In genomic region chr6:142993705-142994698, GRCm38 (mm10) we compare ENCODE assay signal across 10 mouse cellular contexts. TPM values are rescaled to one million over a fixed set of nuclear protein-coding genes. Genes with fewer than 3 reads are reported as not detected.
A peak's percentile ranks its signal among the peaks of the same experiment; 100 is the strongest.
DNase-seq lines count a peak whose midpoint lies in the region; ATAC-seq and TF ChIP-seq lines count a peak whose summit lies in the region.
"Had no signal": no experiment of that assay in that cellular context is flagged by ENCODE, and none has a peak within 500 bp of the region (broad histone marks: within the 10 kb centered on the region; RNA-seq: fewer than 3 reads in every experiment).

No protein-coding gene starts in this region.

- H3K36me3 ChIP-seq in forebrain, embryonic 11.5 days (ENCODE audit: control insufficient read depth, insufficient read depth, low read length), result no peaks in the 10 kb centered on the region
- no peaks in the 10 kb centered on the region for H3K36me3 ChIP-seq in forebrain, embryonic 15.5 days
- H3K36me3 ChIP-seq in lung, embryonic 14.5 days (ENCODE audit: insufficient read depth), result no peaks in the 10 kb centered on the region
- no peaks in the 10 kb centered on the region for H3K36me3 ChIP-seq in intestine, embryonic 16.5 days (ENCODE audit: control insufficient read depth, insufficient read depth, low read length)

- no peak overlapping the region for H3K27ac ChIP-seq in forebrain, embryonic 11.5 days (ENCODE audit: low read depth, low read length)
- H3K27ac ChIP-seq in forebrain, embryonic 15.5 days (replicated peaks), result no peak overlapping the region
- peak overlapping the region; percentile 15; the same call in 1 of the 2 replicates for H3K27ac ChIP-seq in lung, embryonic 14.5 days (ENCODE audit: low read depth)
- peak overlapping the region; percentile 11; the same call in 1 of the 2 replicates for H3K27ac ChIP-seq in intestine, embryonic 16.5 days (ENCODE audit: low read length)

- no peak overlapping the region for H3K4me2 ChIP-seq in forebrain, embryonic 11.5 days (ENCODE audit: low read depth, low read length, severe bottlenecking)
- no peak overlapping the region for H3K4me2 ChIP-seq in forebrain, embryonic 15.5 days (replicated peaks)
- H3K4me2 ChIP-seq in lung, embryonic 14.5 days, result no peak overlapping the region
- 0 out of 2 replicates have a peak overlapping the region, but pooled peaks have one; percentile 22 for H3K4me2 ChIP-seq in intestine, embryonic 16.5 days (ENCODE audit: low read depth, low read length)

- H3K9me3 ChIP-seq in forebrain, embryonic 11.5 days (ENCODE audit: control insufficient read depth, low read length), result no peaks in the 10 kb centered on the region
- no peaks in the 10 kb centered on the region for H3K9me3 ChIP-seq in forebrain, embryonic 15.5 days
- H3K9me3 ChIP-seq in lung, embryonic 14.5 days (ENCODE audit: low read depth, low read length), result no peaks in the 10 kb centered on the region
- H3K9me3 ChIP-seq in intestine, embryonic 16.5 days (ENCODE audit: control insufficient read depth, low read length), result no peaks in the 10 kb centered on the region

- TF ChIP-seq CTCF in lung, embryonic 14.5 days (IDR thresholded peaks at IDR 0.05; ENCODE audit: low read depth), result no peak

- 0 out of 2 replicates have a peak, but pooled peaks have one; percentile 22 for ATAC-seq in forebrain, embryonic 11.5 days (replicated peaks; ENCODE audit: low FRiP score)
- ATAC-seq in forebrain, embryonic 15.5 days (replicated peaks), result no peak
- ATAC-seq in lung, embryonic 14.5 days (ENCODE audit: insufficient read depth), result peak; percentile 26; the same call in 1 of the 2 replicates
- peak; percentile 55 for ATAC-seq in intestine, embryonic 16.5 days
- ATAC-seq: lung, postnatal 0 days had no signal

- no peaks in the 10 kb centered on the region; the same call in 1 of the 2 replicates for H3K4me1 ChIP-seq in forebrain, embryonic 11.5 days (replicated peaks; ENCODE audit: control insufficient read depth, insufficient read depth, low read length)
- H3K4me1 ChIP-seq in forebrain, embryonic 15.5 days, result peaks cover 11% of the 10 kb centered on the region
- H3K4me1 ChIP-seq in lung, embryonic 14.5 days (ENCODE audit: insufficient read depth), result no peaks in the 10 kb centered on the region
- peaks cover 10% of the 10 kb centered on the region for H3K4me1 ChIP-seq in intestine, embryonic 16.5 days (ENCODE audit: control insufficient read depth, insufficient read depth, low read length)

- H3K27me3 ChIP-seq in forebrain, embryonic 11.5 days (ENCODE audit: control insufficient read depth, insufficient read depth, low read length), result no peaks in the 10 kb centered on the region
- peaks cover 9% of the 10 kb centered on the region; the same call in 1 of the 2 replicates for H3K27me3 ChIP-seq in forebrain, embryonic 15.5 days
- no peaks in the 10 kb centered on the region for H3K27me3 ChIP-seq in lung, embryonic 14.5 days (ENCODE audit: insufficient read depth, low read length)
- no peaks in the 10 kb centered on the region for H3K27me3 ChIP-seq in intestine, embryonic 16.5 days (replicated peaks; ENCODE audit: control insufficient read depth, insufficient read depth, low read length)

- no peak overlapping the region for H3K4me3 ChIP-seq in forebrain, embryonic 11.5 days (ENCODE audit: low read depth, low read length)
- H3K4me3 ChIP-seq in forebrain, embryonic 15.5 days, result no peak overlapping the region
- no peak overlapping the region for H3K4me3 ChIP-seq in lung, embryonic 14.5 days (ENCODE audit: low read depth, low read length)
- no peak overlapping the region for H3K4me3 ChIP-seq in intestine, embryonic 16.5 days (ENCODE audit: low read length)

- no peak overlapping the region for H3K9ac ChIP-seq in forebrain, embryonic 11.5 days (ENCODE audit: low read length)
- H3K9ac ChIP-seq in forebrain, embryonic 15.5 days (replicated peaks), result no peak overlapping the region
- no peak overlapping the region for H3K9ac ChIP-seq in lung, embryonic 14.5 days
- no peak overlapping the region for H3K9ac ChIP-seq in intestine, embryonic 16.5 days (ENCODE audit: low read depth, low read length)

- DNase-seq in forebrain, embryonic 11.5 days (ENCODE audit: low spot score), result peak; percentile 51
- DNase-seq in lung, embryonic 14.5 days, result peak; percentile 30
- no peak for DNase-seq in lung, postnatal 10 days
- peak; percentile 54 for DNase-seq in thymus, postnatal 0 days (ENCODE audit: low spot score)
- no peak for DNase-seq in adipocyte (ENCODE audit: low spot score)
- no peak for DNase-seq in adrenal gland, postnatal 14 days
- DNase-seq: B cell, adult 2 months had no signal

- 45% methylated on average over 14 of the region's 14 CpGs for WGBS in forebrain, embryonic 11.5 days
- WGBS in forebrain, embryonic 15.5 days, result 31% methylated on average over 14 of the region's 14 CpGs
- WGBS in lung, embryonic 14.5 days, result 18% methylated on average over 14 of the region's 14 CpGs
- 25% methylated on average over 14 of the region's 14 CpGs for WGBS in intestine, embryonic 16.5 days

RNA-seq across cellular contexts. Expression of gene St8sia1, which starts 29.8 kb away (rescaled TPM):
- polyA plus RNA-seq in forebrain, embryonic 11.5 days (2014; fragmentation: Nextera tagmentation; extraction: Ambion mirVana), result 2.4 and 3.1 TPM in 2 replicates
- polyA plus RNA-seq in forebrain, embryonic 15.5 days (2015; fragmentation: Nextera tagmentation; extraction: Ambion mirVana), result 5.5 and 6.9 TPM in 2 replicates
- polyA plus RNA-seq in lung, embryonic 14.5 days (2014; fragmentation: Nextera tagmentation; extraction: Ambion mirVana), result 0.07 and 0.39 TPM in 2 replicates
- 1.4 and 1.6 TPM in 2 replicates for polyA plus RNA-seq in intestine, embryonic 16.5 days (2015; fragmentation: Nextera tagmentation; extraction: Ambion mirVana)
- polyA plus RNA-seq in thymus, postnatal 0 days (2015; fragmentation: Nextera tagmentation; extraction: Ambion mirVana), result 8.1 and 10.0 TPM in 2 replicates
- 1.9 and 2.8 TPM in 2 replicates for total RNA-seq in adrenal gland, postnatal 14 days (2021)

Comparison
In these comparisons a context has a peak if more than half of its experiments do, and no peak if none do; other contexts are left out.
1. DNase-seq: peak in forebrain, embryonic 11.5 days (single experiment), lung, embryonic 14.5 days (single experiment) and thymus, postnatal 0 days (single experiment); none in lung, postnatal 10 days (single experiment), adipocyte (single experiment) and adrenal gland, postnatal 14 days (single experiment).
2. H3K27ac ChIP-seq: peak in lung, embryonic 14.5 days (single experiment) and intestine, embryonic 16.5 days (single experiment); none in forebrain, embryonic 11.5 days (single experiment) and forebrain, embryonic 15.5 days (single experiment).